Mouse (Mus musculus): ENCODE data around the gene Rassf9. TPM values are rescaled to one million over a fixed set of nuclear protein-coding genes. Genes with fewer than 3 reads are reported as not detected.
A peak's percentile ranks its signal among the peaks of the same experiment; 100 is the strongest.

Rassf9 gene
- total RNA-seq (2014; rRNA removed) (0.27 and 0.37 TPM in 2 replicates), polyA plus RNA-seq (2012; rRNA removed) (0.04 and 0.07 TPM in 2 replicates)

GRCm38 (mm10) chr10:102511807-102512461, at the start of gene Rassf9:
Gene Rassf9 (plus strand): TSS chr10:102512222.
- Histone ChIP-seq H3K4me1 (ENCODE audit: control insufficient read depth, insufficient read depth, low read length) (no peaks in the 10 kb centered on the region), H3K27ac (replicated peaks; ENCODE audit: insufficient read depth, low read depth, low read length) (no peak within 1 kb of the TSS), H3K79me2 (ENCODE audit: control insufficient read depth, insufficient read depth, low read length) (no peaks in the 10 kb centered on the region), H3K36me3 (ENCODE audit: control insufficient read depth, insufficient read depth, low read length) (no peaks in the 10 kb centered on the region), H3K27me3 (ENCODE audit: control insufficient read depth, insufficient read depth, low read length) (no peaks in the 10 kb centered on the region), H3K4me3 (ENCODE audit: insufficient read depth, low read depth, low read length) (no peak within 1 kb of the TSS), H3K9ac (ENCODE audit: low read depth, low read length) (no peak within 1 kb of the TSS)
- DNase-seq (ENCODE audit: extremely low read depth, low read depth, low spot score) = no peak
- 12% methylated on average over 5 of the region's 5 CpGs for WGBS
- TF ChIP-seq POLR2A (IDR thresholded peaks at IDR 0.05; ENCODE audit: extremely low read depth, insufficient read depth, low read length) = no peak
- no peak for TF ChIP-seq CTCF (IDR thresholded peaks at IDR 0.05; ENCODE audit: low read depth, low read length)

- Histone ChIP-seq H3K27ac (replicated peaks; ENCODE audit: insufficient read depth, low read depth, low read length) (no peak overlapping the region), H3K36me3 (ENCODE audit: control insufficient read depth, insufficient read depth, low read length) (no peaks in the 10 kb centered on the region), H3K4me1 (ENCODE audit: control insufficient read depth, insufficient read depth, low read length) (no peaks in the 10 kb centered on the region), H3K79me2 (ENCODE audit: control insufficient read depth, insufficient read depth, low read length) (no peaks in the 10 kb centered on the region), H3K4me3 (ENCODE audit: insufficient read depth, low read depth, low read length) (no peak overlapping the region), H3K27me3 (ENCODE audit: control insufficient read depth, insufficient read depth, low read length) (no peaks in the 10 kb centered on the region), H3K9ac (ENCODE audit: low read depth, low read length) (no peak overlapping the region)
- 75% methylated on average over 2 of the region's 2 CpGs for WGBS
- TF ChIP-seq POLR2A (IDR thresholded peaks at IDR 0.05; ENCODE audit: extremely low read depth, insufficient read depth, low read length) (no peak), CTCF (IDR thresholded peaks at IDR 0.05; ENCODE audit: low read depth, low read length) (no peak)
- DNase-seq (ENCODE audit: extremely low read depth, low read depth, low spot score) = no peak
These were observed 42.6 kb upstream of the Rassf9 start for GRCm38 (mm10) chr10:102469412-102469811.

- 20% methylated on average over 3 of the region's 3 CpGs for WGBS
- TF ChIP-seq CTCF (IDR thresholded peaks at IDR 0.05; ENCODE audit: low read depth, low read length) (no peak), POLR2A (IDR thresholded peaks at IDR 0.05; ENCODE audit: extremely low read depth, insufficient read depth, low read length) (no peak)
- Histone ChIP-seq H3K27ac (replicated peaks; ENCODE audit: insufficient read depth, low read depth, low read length) (no peak within 1 kb of the TSS), H3K9ac (ENCODE audit: low read depth, low read length) (no peak within 1 kb of the TSS), H3K79me2 (ENCODE audit: control insufficient read depth, insufficient read depth, low read length) (no peaks in the 10 kb centered on the region), H3K4me3 (ENCODE audit: insufficient read depth, low read depth, low read length) (no peak within 1 kb of the TSS), H3K36me3 (ENCODE audit: control insufficient read depth, insufficient read depth, low read length) (no peaks in the 10 kb centered on the region), H3K4me1 (ENCODE audit: control insufficient read depth, insufficient read depth, low read length) (no peaks in the 10 kb centered on the region), H3K27me3 (ENCODE audit: control insufficient read depth, insufficient read depth, low read length) (no peaks in the 10 kb centered on the region)
- no peak for DNase-seq (ENCODE audit: extremely low read depth, low read depth, low spot score)
These were observed 21.6 kb upstream of the Rassf9 start, which contains the start of gene Nts for GRCm38 (mm10) chr10:102490386-102490785. Gene Nts (minus strand): TSS chr10:102490486.

- Histone ChIP-seq H3K9ac (ENCODE audit: low read depth, low read length) (no peak overlapping the region), H3K36me3 (ENCODE audit: control insufficient read depth, insufficient read depth, low read length) (no peaks in the 10 kb centered on the region), H3K27ac (replicated peaks; ENCODE audit: insufficient read depth, low read depth, low read length) (no peak overlapping the region), H3K4me3 (ENCODE audit: insufficient read depth, low read depth, low read length) (no peak overlapping the region), H3K79me2 (ENCODE audit: control insufficient read depth, insufficient read depth, low read length) (no peaks in the 10 kb centered on the region), H3K27me3 (ENCODE audit: control insufficient read depth, insufficient read depth, low read length) (no peaks in the 10 kb centered on the region), H3K4me1 (ENCODE audit: control insufficient read depth, insufficient read depth, low read length) (no peaks in the 10 kb centered on the region)
- WGBS = 7% methylated on average over 3 of the region's 3 CpGs
- DNase-seq (ENCODE audit: extremely low read depth, low read depth, low spot score) = peak; percentile 9
- TF ChIP-seq POLR2A (IDR thresholded peaks at IDR 0.05; ENCODE audit: extremely low read depth, insufficient read depth, low read length) (no peak), CTCF (IDR thresholded peaks at IDR 0.05; ENCODE audit: low read depth, low read length) (peak; percentile 48)
These were observed 20.2 kb upstream of the Rassf9 start for GRCm38 (mm10) chr10:102491792-102492191.

- Histone ChIP-seq H3K4me1 (ENCODE audit: control insufficient read depth, insufficient read depth, low read length) (no peaks in the 10 kb centered on the region), H3K27me3 (ENCODE audit: control insufficient read depth, insufficient read depth, low read length) (no peaks in the 10 kb centered on the region), H3K36me3 (ENCODE audit: control insufficient read depth, insufficient read depth, low read length) (no peaks in the 10 kb centered on the region), H3K9ac (ENCODE audit: low read depth, low read length) (no peak overlapping the region), H3K79me2 (ENCODE audit: control insufficient read depth, insufficient read depth, low read length) (no peaks in the 10 kb centered on the region), H3K27ac (replicated peaks; ENCODE audit: insufficient read depth, low read depth, low read length) (no peak overlapping the region), H3K4me3 (ENCODE audit: insufficient read depth, low read depth, low read length) (no peak overlapping the region)
- no peak for DNase-seq (ENCODE audit: extremely low read depth, low read depth, low spot score)
- TF ChIP-seq POLR2A (IDR thresholded peaks at IDR 0.05; ENCODE audit: extremely low read depth, insufficient read depth, low read length) (no peak), CTCF (IDR thresholded peaks at IDR 0.05; ENCODE audit: low read depth, low read length) (no peak)
- WGBS = 28% methylated on average over 4 of the region's 4 CpGs
These were observed 13.3 kb upstream of the Rassf9 start for GRCm38 (mm10) chr10:102498754-102499153.

- H3K27me3 ChIP-seq (ENCODE audit: control insufficient read depth, insufficient read depth, low read length) = no peaks in the 10 kb centered on the region
- H3K4me1 ChIP-seq (ENCODE audit: control insufficient read depth, insufficient read depth, low read length) = no peaks in the 10 kb centered on the region
- no peak overlapping the region for H3K9ac ChIP-seq (ENCODE audit: low read depth, low read length)
- no peaks in the 10 kb centered on the region for H3K36me3 ChIP-seq (ENCODE audit: control insufficient read depth, insufficient read depth, low read length)
- no peak overlapping the region for H3K27ac ChIP-seq (replicated peaks; ENCODE audit: insufficient read depth, low read depth, low read length)
- DNase-seq (ENCODE audit: extremely low read depth, low read depth, low spot score) = no peak
- TF ChIP-seq POLR2A (IDR thresholded peaks at IDR 0.05; ENCODE audit: extremely low read depth, insufficient read depth, low read length) (no peak), CTCF (IDR thresholded peaks at IDR 0.05; ENCODE audit: low read depth, low read length) (no peak)
- H3K4me3 ChIP-seq (ENCODE audit: insufficient read depth, low read depth, low read length) = no peak overlapping the region
- 67% methylated on average over 4 of the region's 4 CpGs for WGBS
- H3K79me2 ChIP-seq (ENCODE audit: control insufficient read depth, insufficient read depth, low read length) = no peaks in the 10 kb centered on the region
These were observed 4.6 kb upstream of the Rassf9 start for GRCm38 (mm10) chr10:102507386-102507785.
